Mouse (Mus musculus): ENCODE results near the gene Celf2. TPM values are rescaled to one million over a fixed set of nuclear protein-coding genes. Genes with fewer than 3 reads are reported as not detected.
A peak's percentile ranks its signal among the peaks of the same experiment; 100 is the strongest.

Gene Celf2
- polyA plus RNA-seq, 1 experiment from 2014 or later = 13.9 TPM

- Histone ChIP-seq H3K27me3 (ENCODE audit: insufficient read depth, low read length) (no peaks in the 10 kb centered on the region), H3K4me1 (replicated peaks; ENCODE audit: insufficient read depth, low read length) (no peaks in the 10 kb centered on the region), H3K9ac (ENCODE audit: low read depth, low read length) (no peak overlapping the region), H3K4me2 (ENCODE audit: low read length) (no peak overlapping the region), H3K4me3 (replicated peaks; ENCODE audit: low read depth, low read length) (no peak overlapping the region), H3K9me3 (replicated peaks; ENCODE audit: low read length) (no peaks in the 10 kb centered on the region), H3K27ac (no peak overlapping the region), H3K36me3 (ENCODE audit: insufficient read depth, low read length) (no peaks in the 10 kb centered on the region)
- DNase-seq (ENCODE audit: low spot score) = no peak
- no peak for TF ChIP-seq CTCF (IDR thresholded peaks at IDR 0.05; ENCODE audit: low read depth)
- ATAC-seq (replicated peaks; ENCODE audit: low FRiP score, low read depth) = no peak
- 90% methylated on average over 2 of the region's 2 CpGs for WGBS
These were observed 291.3 kb downstream of the Celf2 start for GRCm38 (mm10) chr2:7218101-7218500.

GRCm38 (mm10) chr2:7207691-7208504, 301.5 kb downstream of the Celf2 start:
- H3K9ac ChIP-seq (ENCODE audit: low read depth, low read length) = no peak overlapping the region
- no peak for TF ChIP-seq CTCF (IDR thresholded peaks at IDR 0.05; ENCODE audit: low read depth)
- no peaks in the 10 kb centered on the region for H3K36me3 ChIP-seq (ENCODE audit: insufficient read depth, low read length)
- peak; percentile 79 for DNase-seq (ENCODE audit: low spot score)
- no peak overlapping the region for H3K27ac ChIP-seq
- 61% methylated on average over 15 of the region's 15 CpGs for WGBS
- H3K4me2 ChIP-seq (ENCODE audit: low read length) = no peak overlapping the region
- no peaks in the 10 kb centered on the region for H3K4me1 ChIP-seq (replicated peaks; ENCODE audit: insufficient read depth, low read length)
- no peaks in the 10 kb centered on the region for H3K9me3 ChIP-seq (replicated peaks; ENCODE audit: low read length)
- peak; percentile 40; the same call in 1 of the 2 replicates for ATAC-seq (replicated peaks; ENCODE audit: low FRiP score, low read depth)
- no peak overlapping the region for H3K4me3 ChIP-seq (replicated peaks; ENCODE audit: low read depth, low read length)
- no peaks in the 10 kb centered on the region for H3K27me3 ChIP-seq (ENCODE audit: insufficient read depth, low read length)

- Histone ChIP-seq H3K27me3 (ENCODE audit: insufficient read depth, low read length) (no peaks in the 10 kb centered on the region), H3K4me2 (ENCODE audit: low read length) (no peak overlapping the region), H3K9me3 (replicated peaks; ENCODE audit: low read length) (no peaks in the 10 kb centered on the region), H3K4me1 (replicated peaks; ENCODE audit: insufficient read depth, low read length) (no peaks in the 10 kb centered on the region), H3K9ac (ENCODE audit: low read depth, low read length) (no peak overlapping the region), H3K4me3 (replicated peaks; ENCODE audit: low read depth, low read length) (no peak overlapping the region), H3K27ac (no peak overlapping the region), H3K36me3 (ENCODE audit: insufficient read depth, low read length) (no peaks in the 10 kb centered on the region)
- ATAC-seq (replicated peaks; ENCODE audit: low FRiP score, low read depth) = no peak
- 85% methylated on average over 2 of the region's 2 CpGs for WGBS
- DNase-seq (ENCODE audit: low spot score) = no peak
- no peak for TF ChIP-seq CTCF (IDR thresholded peaks at IDR 0.05; ENCODE audit: low read depth)
These were observed 315.9 kb downstream of the Celf2 start for GRCm38 (mm10) chr2:7193413-7193812.

GRCm38 (mm10) chr2:7179186-7179585, 330.2 kb downstream of the Celf2 start:
- 78% methylated on average over 1 of the region's 1 CpGs for WGBS
- Histone ChIP-seq H3K36me3 (ENCODE audit: insufficient read depth, low read length) (no peaks in the 10 kb centered on the region), H3K27ac (no peak overlapping the region), H3K9me3 (replicated peaks; ENCODE audit: low read length) (no peaks in the 10 kb centered on the region), H3K4me3 (replicated peaks; ENCODE audit: low read depth, low read length) (no peak overlapping the region), H3K4me1 (replicated peaks; ENCODE audit: insufficient read depth, low read length) (no peaks in the 10 kb centered on the region), H3K27me3 (ENCODE audit: insufficient read depth, low read length) (no peaks in the 10 kb centered on the region), H3K9ac (ENCODE audit: low read depth, low read length) (no peak overlapping the region), H3K4me2 (ENCODE audit: low read length) (no peak overlapping the region)
- DNase-seq (ENCODE audit: low spot score) (no peak), ATAC-seq (replicated peaks; ENCODE audit: low FRiP score, low read depth) (no peak)
- no peak for TF ChIP-seq CTCF (IDR thresholded peaks at IDR 0.05; ENCODE audit: low read depth)

GRCm38 (mm10) chr2:7173271-7174064, 335.9 kb downstream of the Celf2 start:
- DNase-seq (ENCODE audit: low spot score) (no peak), ATAC-seq (replicated peaks; ENCODE audit: low FRiP score, low read depth) (no peak)
- Histone ChIP-seq H3K4me1 (replicated peaks; ENCODE audit: insufficient read depth, low read length) (no peaks in the 10 kb centered on the region), H3K4me2 (ENCODE audit: low read length) (no peak overlapping the region), H3K27ac (no peak overlapping the region), H3K9ac (ENCODE audit: low read depth, low read length) (no peak overlapping the region), H3K36me3 (ENCODE audit: insufficient read depth, low read length) (no peaks in the 10 kb centered on the region), H3K27me3 (ENCODE audit: insufficient read depth, low read length) (no peaks in the 10 kb centered on the region), H3K4me3 (replicated peaks; ENCODE audit: low read depth, low read length) (no peak overlapping the region), H3K9me3 (replicated peaks; ENCODE audit: low read length) (no peaks in the 10 kb centered on the region)
- TF ChIP-seq CTCF (IDR thresholded peaks at IDR 0.05; ENCODE audit: low read depth) = no peak
- 85% methylated on average over 11 of the region's 11 CpGs for WGBS

GRCm38 (mm10) chr2:7171087-7171696, 338.2 kb downstream of the Celf2 start:
- Histone ChIP-seq H3K27ac (no peak overlapping the region), H3K36me3 (ENCODE audit: insufficient read depth, low read length) (no peaks in the 10 kb centered on the region), H3K27me3 (ENCODE audit: insufficient read depth, low read length) (no peaks in the 10 kb centered on the region), H3K4me2 (ENCODE audit: low read length) (no peak overlapping the region), H3K4me3 (replicated peaks; ENCODE audit: low read depth, low read length) (no peak overlapping the region), H3K9me3 (replicated peaks; ENCODE audit: low read length) (no peaks in the 10 kb centered on the region), H3K4me1 (replicated peaks; ENCODE audit: insufficient read depth, low read length) (no peaks in the 10 kb centered on the region), H3K9ac (ENCODE audit: low read depth, low read length) (no peak overlapping the region)
- 39% methylated on average over 8 of the region's 8 CpGs for WGBS
- peak; percentile 15 for DNase-seq (ENCODE audit: low spot score)
- ATAC-seq (replicated peaks; ENCODE audit: low FRiP score, low read depth) = no peak; the same call in 1 of the 2 replicates
- TF ChIP-seq CTCF (IDR thresholded peaks at IDR 0.05; ENCODE audit: low read depth) = no peak

All from kidney, postnatal 0 days (tissue).